Mouse (Mus musculus): ENCODE data around the gene Gm49601. TPM values are rescaled to one million over a fixed set of nuclear protein-coding genes. Genes with fewer than 3 reads are reported as not detected.

The Gm49601 gene
- polyA plus RNA-seq, 1 experiment from 2014 or later: 3.6 TPM

DNA sequence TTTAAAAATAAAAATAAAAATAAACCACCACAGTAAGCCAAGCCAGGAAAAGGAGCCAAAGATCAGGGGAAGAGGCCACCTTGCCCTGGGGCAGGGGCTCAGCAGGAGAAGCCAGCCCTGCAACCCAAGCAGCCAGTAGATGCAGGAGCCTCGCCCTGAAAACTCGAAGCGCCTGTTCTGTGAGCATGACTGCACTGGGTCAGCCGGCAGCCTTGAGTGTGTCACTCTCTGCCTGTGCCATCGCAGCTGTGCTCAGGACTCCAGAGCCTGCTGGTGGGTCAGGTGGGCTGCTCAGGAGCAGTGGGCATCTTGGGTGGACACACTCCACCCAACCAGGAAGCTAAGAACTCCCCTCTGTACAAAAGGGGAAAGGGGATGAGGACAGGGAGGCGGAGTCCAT, 19.1 kb upstream of the Gm49601 start:
- Histone ChIP-seq H3K4me2 (ENCODE audit: low read depth) (no peak overlapping the region), H3K36me3 (ENCODE audit: control insufficient read depth, insufficient read depth, low read length) (no peaks in the 10 kb centered on the region), H3K27me3 (ENCODE audit: control insufficient read depth, insufficient read depth, low read length) (no peaks in the 10 kb centered on the region), H3K9me3 (ENCODE audit: control insufficient read depth, low read length) (no peaks in the 10 kb centered on the region), H3K4me1 (ENCODE audit: control insufficient read depth, insufficient read depth, low read length) (no peaks in the 10 kb centered on the region), H3K27ac (ENCODE audit: low read depth, low read length) (no peak overlapping the region), H3K4me3 (ENCODE audit: low read depth, low read length) (no peak overlapping the region), H3K9ac (ENCODE audit: low read length) (no peak overlapping the region)
- no peak for ATAC-seq (ENCODE audit: insufficient read depth, low FRiP score, low TSS enrichment)
- DNase-seq (ENCODE audit: low spot score): no peak
- 70% methylated on average over 6 of the region's 6 CpGs for WGBS

GRCm38 (mm10) chr16:18644485-18644884, 18.3 kb upstream of the Gm49601 start:
- no peaks in the 10 kb centered on the region for H3K4me1 ChIP-seq (ENCODE audit: control insufficient read depth, insufficient read depth, low read length)
- no peak overlapping the region for H3K9ac ChIP-seq (ENCODE audit: low read length)
- WGBS: 77% methylated on average over 4 of the region's 4 CpGs
- no peak for DNase-seq (ENCODE audit: low spot score)
- no peak overlapping the region for H3K27ac ChIP-seq (ENCODE audit: low read depth, low read length)
- no peaks in the 10 kb centered on the region for H3K9me3 ChIP-seq (ENCODE audit: control insufficient read depth, low read length)
- H3K36me3 ChIP-seq (ENCODE audit: control insufficient read depth, insufficient read depth, low read length): no peaks in the 10 kb centered on the region
- H3K27me3 ChIP-seq (ENCODE audit: control insufficient read depth, insufficient read depth, low read length): no peaks in the 10 kb centered on the region
- no peak overlapping the region for H3K4me2 ChIP-seq (ENCODE audit: low read depth)
- H3K4me3 ChIP-seq (ENCODE audit: low read depth, low read length): no peak overlapping the region
- ATAC-seq (ENCODE audit: insufficient read depth, low FRiP score, low TSS enrichment): no peak

DNA sequence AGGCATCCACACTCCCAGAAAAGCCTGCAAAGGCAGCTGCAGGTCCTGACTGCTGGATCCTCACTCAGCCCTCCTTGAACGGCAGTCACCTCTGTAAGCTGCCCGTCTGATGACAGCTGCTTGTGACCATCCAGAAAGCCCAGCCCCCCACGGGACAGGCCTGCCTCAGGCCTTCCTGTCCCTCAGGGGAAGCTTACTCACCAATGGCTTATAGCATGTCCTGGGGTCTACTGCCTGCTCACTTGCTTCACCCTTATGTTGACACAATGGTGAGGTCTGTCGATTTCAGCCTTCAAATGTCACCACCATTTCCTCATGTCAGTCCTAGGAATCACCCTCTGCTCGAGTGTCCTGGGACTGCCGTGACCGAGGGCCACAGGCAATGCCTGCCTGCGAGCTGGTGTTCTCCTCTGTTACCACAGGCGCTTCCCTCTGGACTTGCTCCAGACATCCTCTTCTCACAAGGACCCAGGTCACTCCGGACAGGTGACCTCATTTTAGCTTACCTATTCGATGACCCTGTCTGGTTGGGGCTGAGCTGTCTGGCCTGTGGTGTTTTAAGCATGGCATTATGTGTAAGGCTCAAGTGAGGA, 17.3 kb upstream of the Gm49601 start:
- WGBS: 81% methylated on average over 11 of the region's 11 CpGs
- H3K27me3 ChIP-seq (ENCODE audit: control insufficient read depth, insufficient read depth, low read length): no peaks in the 10 kb centered on the region
- H3K9ac ChIP-seq (ENCODE audit: low read length): no peak overlapping the region
- H3K4me1 ChIP-seq (ENCODE audit: control insufficient read depth, insufficient read depth, low read length): no peaks in the 10 kb centered on the region
- H3K27ac ChIP-seq (ENCODE audit: low read depth, low read length): no peak overlapping the region
- H3K4me2 ChIP-seq (ENCODE audit: low read depth): no peak overlapping the region
- no peak for DNase-seq (ENCODE audit: low spot score)
- ATAC-seq (ENCODE audit: insufficient read depth, low FRiP score, low TSS enrichment): no peak
- no peak overlapping the region for H3K4me3 ChIP-seq (ENCODE audit: low read depth, low read length)
- H3K36me3 ChIP-seq (ENCODE audit: control insufficient read depth, insufficient read depth, low read length): no peaks in the 10 kb centered on the region
- no peaks in the 10 kb centered on the region for H3K9me3 ChIP-seq (ENCODE audit: control insufficient read depth, low read length)

GRCm38 (mm10) chr16:18642897-18643296, 16.7 kb upstream of the Gm49601 start:
- H3K4me1 ChIP-seq (ENCODE audit: control insufficient read depth, insufficient read depth, low read length): no peaks in the 10 kb centered on the region
- no peaks in the 10 kb centered on the region for H3K27me3 ChIP-seq (ENCODE audit: control insufficient read depth, insufficient read depth, low read length)
- ATAC-seq (ENCODE audit: insufficient read depth, low FRiP score, low TSS enrichment) (no peak), DNase-seq (ENCODE audit: low spot score) (no peak)
- no peaks in the 10 kb centered on the region for H3K9me3 ChIP-seq (ENCODE audit: control insufficient read depth, low read length)
- no peak overlapping the region for H3K27ac ChIP-seq (ENCODE audit: low read depth, low read length)
- H3K4me2 ChIP-seq (ENCODE audit: low read depth): no peak overlapping the region
- H3K9ac ChIP-seq (ENCODE audit: low read length): no peak overlapping the region
- WGBS: 89% methylated on average over 4 of the region's 4 CpGs
- H3K36me3 ChIP-seq (ENCODE audit: control insufficient read depth, insufficient read depth, low read length): no peaks in the 10 kb centered on the region
- H3K4me3 ChIP-seq (ENCODE audit: low read depth, low read length): no peak overlapping the region

- 55% methylated on average over 7 of the region's 7 CpGs for WGBS
Observed at GRCm38 (mm10) chr16:18642291-18642690, 16.1 kb upstream of the Gm49601 start.

DNA sequence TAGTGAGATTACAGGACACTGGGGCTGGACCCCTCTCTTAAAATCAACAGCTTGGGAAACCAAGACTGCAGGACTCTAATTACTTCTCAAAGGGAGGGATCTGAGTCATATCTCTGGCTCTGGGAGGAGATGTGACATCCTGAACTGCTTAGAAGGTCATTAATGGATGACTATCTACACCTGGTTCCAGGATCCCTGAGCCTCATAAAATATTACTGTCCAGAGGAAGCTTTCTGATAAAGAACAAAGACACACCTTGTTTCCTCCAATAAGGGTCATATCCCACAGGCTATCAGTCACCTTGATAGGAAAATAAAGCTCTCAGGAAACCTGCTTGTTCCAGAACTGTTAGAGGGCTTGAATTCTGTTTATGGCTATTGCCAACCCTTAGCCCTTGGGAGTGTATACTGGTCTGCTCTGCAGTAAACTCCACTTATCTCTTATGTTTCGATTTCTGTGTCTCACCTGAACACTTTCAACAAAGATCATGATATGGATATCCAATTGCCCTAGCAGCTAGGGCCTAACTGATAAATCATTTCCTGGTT, 13.2 kb upstream of the Gm49601 start:
- no peak for ATAC-seq (ENCODE audit: insufficient read depth, low FRiP score, low TSS enrichment)
- 89% methylated on average over 1 of the region's 1 CpGs for WGBS
- H3K9me3 ChIP-seq (ENCODE audit: control insufficient read depth, low read length): no peaks in the 10 kb centered on the region

More at GRCm38 (mm10) chr16:18642291-18642690, 16.1 kb upstream of the Gm49601 start:
- no peak overlapping the region for H3K4me2 ChIP-seq (ENCODE audit: low read depth)
- H3K27ac ChIP-seq (ENCODE audit: low read depth, low read length): no peak overlapping the region
- no peaks in the 10 kb centered on the region for H3K36me3 ChIP-seq (ENCODE audit: control insufficient read depth, insufficient read depth, low read length)
- no peak overlapping the region for H3K9ac ChIP-seq (ENCODE audit: low read length)
- no peak for DNase-seq (ENCODE audit: low spot score)
- H3K27me3 ChIP-seq (ENCODE audit: control insufficient read depth, insufficient read depth, low read length): no peaks in the 10 kb centered on the region
- H3K9me3 ChIP-seq (ENCODE audit: control insufficient read depth, low read length): no peaks in the 10 kb centered on the region
- H3K4me1 ChIP-seq (ENCODE audit: control insufficient read depth, insufficient read depth, low read length): no peaks in the 10 kb centered on the region
- no peak for ATAC-seq (ENCODE audit: insufficient read depth, low FRiP score, low TSS enrichment)
- H3K4me3 ChIP-seq (ENCODE audit: low read depth, low read length): no peak overlapping the region

GRCm38 (mm10) chr16:18638396-18638795, 12.2 kb upstream of the Gm49601 start:
- Histone ChIP-seq H3K4me1 (ENCODE audit: control insufficient read depth, insufficient read depth, low read length) (no peaks in the 10 kb centered on the region), H3K4me2 (ENCODE audit: low read depth) (no peak overlapping the region), H3K9ac (ENCODE audit: low read length) (no peak overlapping the region), H3K27ac (ENCODE audit: low read depth, low read length) (no peak overlapping the region), H3K4me3 (ENCODE audit: low read depth, low read length) (no peak overlapping the region), H3K9me3 (ENCODE audit: control insufficient read depth, low read length) (no peaks in the 10 kb centered on the region), H3K27me3 (ENCODE audit: control insufficient read depth, insufficient read depth, low read length) (no peaks in the 10 kb centered on the region), H3K36me3 (ENCODE audit: control insufficient read depth, insufficient read depth, low read length) (no peaks in the 10 kb centered on the region)
- ATAC-seq (ENCODE audit: insufficient read depth, low FRiP score, low TSS enrichment) (no peak), DNase-seq (ENCODE audit: low spot score) (no peak)
- WGBS: 53% methylated on average over 2 of the region's 2 CpGs

More for the DNA sequence above, 13.2 kb upstream of the Gm49601 start:
- Histone ChIP-seq H3K36me3 (ENCODE audit: control insufficient read depth, insufficient read depth, low read length) (no peaks in the 10 kb centered on the region), H3K27ac (ENCODE audit: low read depth, low read length) (no peak overlapping the region), H3K4me1 (ENCODE audit: control insufficient read depth, insufficient read depth, low read length) (no peaks in the 10 kb centered on the region), H3K9ac (ENCODE audit: low read length) (no peak overlapping the region), H3K4me2 (ENCODE audit: low read depth) (no peak overlapping the region), H3K27me3 (ENCODE audit: control insufficient read depth, insufficient read depth, low read length) (no peaks in the 10 kb centered on the region), H3K4me3 (ENCODE audit: low read depth, low read length) (no peak overlapping the region)
- no peak for DNase-seq (ENCODE audit: low spot score)

- DNase-seq (ENCODE audit: low spot score) (no peak), ATAC-seq (ENCODE audit: insufficient read depth, low FRiP score, low TSS enrichment) (no peak)
- Histone ChIP-seq H3K27ac (ENCODE audit: low read depth, low read length) (no peak overlapping the region), H3K9ac (ENCODE audit: low read length) (no peak overlapping the region), H3K9me3 (ENCODE audit: control insufficient read depth, low read length) (no peaks in the 10 kb centered on the region), H3K36me3 (ENCODE audit: control insufficient read depth, insufficient read depth, low read length) (no peaks in the 10 kb centered on the region), H3K4me2 (ENCODE audit: low read depth) (no peak overlapping the region), H3K4me3 (ENCODE audit: low read depth, low read length) (no peak overlapping the region), H3K27me3 (ENCODE audit: control insufficient read depth, insufficient read depth, low read length) (no peaks in the 10 kb centered on the region), H3K4me1 (ENCODE audit: control insufficient read depth, insufficient read depth, low read length) (no peaks in the 10 kb centered on the region)
- 60% methylated on average over 3 of the region's 3 CpGs for WGBS
Observed at GRCm38 (mm10) chr16:18636804-18637203, 10.6 kb upstream of the Gm49601 start.

DNA sequence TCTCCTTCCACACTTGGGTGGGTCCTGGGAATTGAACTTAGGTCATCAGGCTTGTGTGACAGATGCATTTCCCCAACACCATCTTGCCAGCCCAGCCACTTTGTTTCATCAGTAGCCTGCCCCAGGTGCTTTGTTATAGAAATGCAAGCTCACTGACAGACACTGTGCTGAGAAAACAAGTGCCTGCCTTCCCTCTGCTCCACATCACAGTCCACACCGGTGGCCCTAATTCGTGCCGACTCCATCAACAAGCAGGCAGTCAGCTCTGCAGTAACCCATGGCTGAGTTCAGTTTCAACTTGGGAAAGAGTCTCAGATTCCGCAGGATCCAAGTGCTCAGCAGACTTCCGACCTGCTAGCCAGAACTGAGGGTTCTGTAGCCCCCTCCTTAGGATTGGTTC, 10.2 kb upstream of the Gm49601 start:
- WGBS: 81% methylated on average over 5 of the region's 5 CpGs
- Histone ChIP-seq H3K4me1 (ENCODE audit: control insufficient read depth, insufficient read depth, low read length) (no peaks in the 10 kb centered on the region), H3K4me3 (ENCODE audit: low read depth, low read length) (no peak overlapping the region), H3K36me3 (ENCODE audit: control insufficient read depth, insufficient read depth, low read length) (no peaks in the 10 kb centered on the region), H3K4me2 (ENCODE audit: low read depth) (no peak overlapping the region), H3K27me3 (ENCODE audit: control insufficient read depth, insufficient read depth, low read length) (0 out of 2 replicates have a peak, but pooled peaks cover under 1% of the 10 kb centered on the region), H3K9ac (ENCODE audit: low read length) (no peak overlapping the region), H3K9me3 (ENCODE audit: control insufficient read depth, low read length) (no peaks in the 10 kb centered on the region), H3K27ac (ENCODE audit: low read depth, low read length) (no peak overlapping the region)
- ATAC-seq (ENCODE audit: insufficient read depth, low FRiP score, low TSS enrichment): no peak
- DNase-seq (ENCODE audit: low spot score): no peak

Measured in neural tube, embryonic 11.5 days (tissue).